In genomic region chr14:79241057-79241570, GRCm38 (mm10) we compare ENCODE assay signal across 21 mouse cellular contexts. TPM values are rescaled to one million over a fixed set of nuclear protein-coding genes. Genes with fewer than 3 reads are reported as not detected.
DNase-seq lines count a peak whose midpoint lies in the region; ATAC-seq lines count a peak whose summit lies in the region.
"Had no signal": no experiment of that assay in that cellular context is flagged by ENCODE, and none has a peak within 500 bp of the region (broad histone marks: within the 10 kb centered on the region; RNA-seq: fewer than 3 reads in every experiment).

No protein-coding gene starts in this region.

- peak; percentile 11; the same call in 1 of the 2 replicates for ATAC-seq in heart, embryonic 12.5 days (ENCODE audit: insufficient number of reproducible peaks, low FRiP score)
- ATAC-seq in frontal cortex, adult (ENCODE audit: low TSS enrichment) = no peak
- ATAC-seq in hindbrain, embryonic 12.5 days (ENCODE audit: low FRiP score) = no peak
- no peak for ATAC-seq in midbrain, embryonic 14.5 days (ENCODE audit: low FRiP score, low TSS enrichment)
- ATAC-seq: intestine, embryonic 15.5 days had no signal

- peak overlapping the region; percentile 22 for H3K27ac ChIP-seq in heart, embryonic 12.5 days (ENCODE audit: poor library complexity, severe bottlenecking)
- H3K27ac ChIP-seq in limb, embryonic 10.5 days = peak overlapping the region; percentile 61; the same call in 1 of the 2 replicates
- H3K27ac ChIP-seq in hindbrain, embryonic 12.5 days = no peak overlapping the region
- H3K27ac ChIP-seq in midbrain, embryonic 14.5 days (replicated peaks; ENCODE audit: low read depth, low read length) = no peak overlapping the region
- H3K27ac ChIP-seq: embryonic facial prominence, embryonic 13.5 days; hindbrain, embryonic 14.5 days; intestine, embryonic 15.5 days; liver, embryonic 14.5 days; midbrain, embryonic 10.5 days had no signal

- H3K4me3 ChIP-seq in heart, embryonic 12.5 days = no peak overlapping the region
- no peak overlapping the region for H3K4me3 ChIP-seq in limb, embryonic 10.5 days
- no peak overlapping the region for H3K4me3 ChIP-seq in hindbrain, embryonic 12.5 days
- no peak overlapping the region for H3K4me3 ChIP-seq in midbrain, embryonic 14.5 days (replicated peaks; ENCODE audit: low read depth, low read length)
- H3K4me3 ChIP-seq: embryonic facial prominence, embryonic 13.5 days; intestine, embryonic 15.5 days; midbrain, embryonic 10.5 days had no signal

- DNase-seq in heart, postnatal 14 days = no peak
- DNase-seq in 3T3-L1 (ENCODE audit: low read depth, low spot score) = peak; percentile 46
- DNase-seq in embryo, embryonic 10.5 days (ENCODE audit: low spot score) = peak; percentile 48
- DNase-seq in limb, embryonic 10.5 days (ENCODE audit: low spot score) = peak; percentile 51
- no peak for DNase-seq in midbrain, embryonic 14.5 days
- DNase-seq: cerebellum, adult 9-11 months; gastrocnemius, postnatal 14 days; kidney, postnatal 10 days; left cerebral cortex, postnatal 4 days; retina, postnatal 1 day had no signal

- no peak overlapping the region for H3K9ac ChIP-seq in heart, embryonic 12.5 days
- no peak overlapping the region for H3K9ac ChIP-seq in hindbrain, embryonic 12.5 days
- H3K9ac ChIP-seq in midbrain, embryonic 14.5 days (replicated peaks; ENCODE audit: low read length) = no peak overlapping the region
- H3K9ac ChIP-seq: embryonic facial prominence, embryonic 13.5 days; hindbrain, embryonic 14.5 days; intestine, embryonic 15.5 days; liver, embryonic 14.5 days had no signal

- H3K27me3 ChIP-seq in heart, embryonic 12.5 days (replicated peaks) = 0 out of 2 replicates have a peak, but pooled peaks cover 6% of the 10 kb centered on the region
- H3K27me3 ChIP-seq in limb, embryonic 10.5 days (ENCODE audit: low read depth, poor library complexity, severe bottlenecking) = no peaks in the 10 kb centered on the region
- no peaks in the 10 kb centered on the region for H3K27me3 ChIP-seq in hindbrain, embryonic 12.5 days
- H3K27me3 ChIP-seq in midbrain, embryonic 14.5 days (ENCODE audit: control insufficient read depth, insufficient read depth, low read length) = no peaks in the 10 kb centered on the region
- H3K27me3 ChIP-seq: embryonic facial prominence, embryonic 13.5 days; intestine, embryonic 15.5 days had no signal

- intact Hi-C loops in heart, postnatal 14 days (cut with DNase I) = no loop called here

- no peak overlapping the region for H3K4me2 ChIP-seq in heart, embryonic 12.5 days
- no peak overlapping the region for H3K4me2 ChIP-seq in hindbrain, embryonic 12.5 days (replicated peaks)
- H3K4me2 ChIP-seq in midbrain, embryonic 14.5 days (ENCODE audit: low read length) = no peak overlapping the region
- H3K4me2 ChIP-seq: embryonic facial prominence, embryonic 13.5 days; hindbrain, embryonic 14.5 days; intestine, embryonic 15.5 days had no signal

- H3K9me3 ChIP-seq in heart, embryonic 12.5 days (replicated peaks) = no peaks in the 10 kb centered on the region; the same call in 1 of the 2 replicates
- H3K9me3 ChIP-seq in limb, embryonic 10.5 days (replicated peaks) = no peaks in the 10 kb centered on the region
- peaks cover 3% of the 10 kb centered on the region; the same call in 1 of the 2 replicates for H3K9me3 ChIP-seq in hindbrain, embryonic 12.5 days (replicated peaks)
- H3K9me3 ChIP-seq in midbrain, embryonic 14.5 days (ENCODE audit: control insufficient read depth, low read length) = no peaks in the 10 kb centered on the region
- H3K9me3 ChIP-seq: embryonic facial prominence, embryonic 13.5 days; intestine, embryonic 15.5 days had no signal

- 44% methylated on average over 4 of the region's 4 CpGs for WGBS in heart, embryonic 12.5 days
- 35% methylated on average over 4 of the region's 4 CpGs for WGBS in limb, embryonic 10.5 days
- 69% methylated on average over 4 of the region's 4 CpGs for WGBS in hindbrain, embryonic 12.5 days
- WGBS in midbrain, embryonic 14.5 days = 91% methylated on average over 4 of the region's 4 CpGs

- H3K36me3 ChIP-seq in heart, embryonic 12.5 days = no peaks in the 10 kb centered on the region
- H3K36me3 ChIP-seq in limb, embryonic 10.5 days = no peaks in the 10 kb centered on the region
- H3K36me3 ChIP-seq in hindbrain, embryonic 12.5 days = no peaks in the 10 kb centered on the region
- H3K36me3 ChIP-seq in midbrain, embryonic 14.5 days (ENCODE audit: control insufficient read depth, insufficient read depth, low read length) = no peaks in the 10 kb centered on the region
- H3K36me3 ChIP-seq: embryonic facial prominence, embryonic 13.5 days; intestine, embryonic 15.5 days; midbrain, embryonic 10.5 days had no signal

- H3K4me1 ChIP-seq in heart, embryonic 12.5 days (replicated peaks) = peaks cover 22% of the 10 kb centered on the region
- H3K4me1 ChIP-seq in limb, embryonic 10.5 days = peaks cover 24% of the 10 kb centered on the region
- H3K4me1 ChIP-seq in hindbrain, embryonic 12.5 days = peaks cover 12% of the 10 kb centered on the region
- no peaks in the 10 kb centered on the region for H3K4me1 ChIP-seq in midbrain, embryonic 14.5 days (ENCODE audit: control insufficient read depth, insufficient read depth, low read length)
- H3K4me1 ChIP-seq: intestine, embryonic 15.5 days had no signal

RNA-seq across cellular contexts. Expression of gene Zfp957, which starts 6.1 kb away (rescaled TPM):
- not detected in 2 replicates for polyA plus RNA-seq in heart, embryonic 12.5 days (2016; fragmentation: Nextera tagmentation; extraction: Ambion mirVana)
- total RNA-seq in heart, postnatal 14 days (2021) = not detected
- not detected in 2 replicates for polyA plus RNA-seq in limb, embryonic 10.5 days (2016; fragmentation: Nextera tagmentation; extraction: Ambion mirVana)
- 0.19 TPM in 1 of 2 replicates, not detected in the other for polyA plus RNA-seq in hindbrain, embryonic 12.5 days (2016; fragmentation: Nextera tagmentation; extraction: Ambion mirVana)
- polyA plus RNA-seq in midbrain, embryonic 14.5 days (2014; fragmentation: Nextera tagmentation; extraction: Ambion mirVana) = not detected in 2 replicates
- total RNA-seq: adrenal gland, adult 18-20 months; gastrocnemius, postnatal 14 days; layer of hippocampus, adult 8-10 months; left cerebral cortex, adult 18-20 months; left cerebral cortex, postnatal 4 days had no signal
- polyA plus RNA-seq: embryonic facial prominence, embryonic 13.5 days; hindbrain, embryonic 14.5 days; intestine, embryonic 15.5 days; liver, embryonic 14.5 days; midbrain, embryonic 10.5 days had no signal

Comparison
In these comparisons a context has a peak if more than half of its experiments do, and no peak if none do; other contexts are left out.
1. H3K27ac ChIP-seq: peak in heart, embryonic 12.5 days (single experiment) and limb, embryonic 10.5 days (single experiment); none in hindbrain, embryonic 12.5 days (single experiment) and midbrain, embryonic 14.5 days (single experiment).
2. DNase-seq: peak in 3T3-L1 (single experiment), embryo, embryonic 10.5 days (single experiment) and limb, embryonic 10.5 days (single experiment); none in heart, postnatal 14 days (0 of 2) and midbrain, embryonic 14.5 days (single experiment).